Mouse (Mus musculus): ENCODE measurements around the gene 6030458C11Rik.
"Not testable (repeated sequence)": the region's sequence is repeated elsewhere in the genome, so short reads cannot be mapped to it uniquely, and the experiment has no call there.

Gene 6030458C11Rik

DNA sequence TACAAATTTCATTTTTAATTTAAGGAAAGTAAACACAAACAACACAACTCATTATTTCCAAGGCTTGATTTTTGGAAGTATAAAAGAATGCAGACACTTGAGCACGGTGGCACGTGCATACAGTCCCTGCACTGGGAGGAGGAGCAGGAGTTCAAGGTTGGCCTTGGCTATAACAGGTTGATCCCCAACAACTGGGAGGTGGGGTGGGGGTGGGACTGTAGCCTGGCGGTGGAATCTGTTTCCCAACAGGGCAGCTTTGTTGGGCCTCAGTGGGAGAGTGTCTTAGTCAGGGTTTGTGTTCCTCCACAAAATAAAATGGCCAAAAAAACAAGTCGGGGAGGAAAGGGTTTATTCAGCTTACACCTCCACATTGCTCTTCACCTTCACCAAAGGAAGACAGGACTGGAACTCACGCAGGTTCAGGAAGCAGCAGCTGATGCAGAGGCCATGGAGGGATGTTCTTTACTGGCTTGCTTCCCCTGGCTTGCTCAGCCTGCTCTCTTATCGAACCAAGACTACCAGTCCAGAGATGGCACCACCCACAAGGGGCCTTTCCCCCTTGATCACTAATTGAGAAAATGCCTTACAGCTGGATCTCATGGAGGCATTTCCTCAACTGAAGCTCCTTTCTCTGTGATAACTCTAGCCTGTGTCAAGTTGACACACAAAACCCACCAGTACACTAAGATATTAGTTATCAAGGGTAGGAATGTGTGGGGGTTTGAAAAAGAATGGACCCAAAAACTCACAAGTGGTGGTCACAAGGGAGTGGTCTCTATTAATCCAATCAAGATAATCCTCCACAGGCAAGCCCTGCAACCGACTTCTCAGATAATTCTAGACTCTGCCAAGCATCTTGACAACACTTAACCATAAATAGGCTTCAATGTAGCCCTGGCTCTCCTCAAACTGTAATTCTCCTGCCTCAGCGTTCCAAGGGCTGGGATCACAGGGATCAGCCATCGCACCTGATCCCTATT lies 1.7 kb downstream of the 6030458C11Rik start:
- DNase-seq (ENCODE audit: low read depth, low spot score): peak; percentile 35

DNA sequence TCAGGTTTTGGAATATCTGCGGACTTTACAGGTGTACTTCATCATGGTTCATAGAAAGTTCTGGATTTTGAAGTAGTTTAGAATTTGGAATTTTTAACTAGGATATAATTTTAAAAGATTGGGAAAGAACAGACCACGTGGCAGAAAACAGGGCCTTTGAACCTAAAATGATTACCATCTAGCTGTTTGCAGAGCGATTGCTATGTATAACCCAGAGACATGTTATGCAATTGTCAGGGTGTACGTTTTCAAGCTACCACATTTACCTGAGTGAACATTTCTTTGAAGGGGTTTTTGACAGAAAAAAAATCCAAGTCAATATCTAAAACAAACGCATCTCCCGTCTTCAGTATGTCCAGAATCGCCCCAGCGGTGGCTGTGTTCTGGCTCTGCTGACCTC lies 6.9 kb downstream of the 6030458C11Rik start:
- no peak for DNase-seq (ENCODE audit: low read depth, low spot score)

DNA sequence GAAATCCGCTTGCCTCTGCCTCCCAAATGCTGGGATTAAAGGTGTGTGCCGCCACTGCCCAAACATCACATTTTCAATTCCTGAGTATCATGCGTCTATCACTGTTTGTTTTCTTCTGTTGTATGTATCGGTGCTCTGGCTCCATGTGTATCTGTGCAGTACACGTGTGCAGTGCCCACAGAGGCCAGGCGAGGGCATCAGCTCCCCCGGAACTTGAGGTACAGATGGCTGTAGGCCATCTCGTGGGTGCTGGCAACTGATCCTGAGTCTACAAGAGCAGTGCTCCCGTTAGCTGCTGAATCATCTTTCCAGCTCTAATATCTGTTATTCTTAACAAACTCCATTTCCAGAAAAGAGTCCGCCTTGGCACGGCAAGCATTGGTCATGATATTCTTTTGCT lies 11.8 kb downstream of the 6030458C11Rik start:
- DNase-seq (ENCODE audit: low read depth, low spot score): no peak

DNA sequence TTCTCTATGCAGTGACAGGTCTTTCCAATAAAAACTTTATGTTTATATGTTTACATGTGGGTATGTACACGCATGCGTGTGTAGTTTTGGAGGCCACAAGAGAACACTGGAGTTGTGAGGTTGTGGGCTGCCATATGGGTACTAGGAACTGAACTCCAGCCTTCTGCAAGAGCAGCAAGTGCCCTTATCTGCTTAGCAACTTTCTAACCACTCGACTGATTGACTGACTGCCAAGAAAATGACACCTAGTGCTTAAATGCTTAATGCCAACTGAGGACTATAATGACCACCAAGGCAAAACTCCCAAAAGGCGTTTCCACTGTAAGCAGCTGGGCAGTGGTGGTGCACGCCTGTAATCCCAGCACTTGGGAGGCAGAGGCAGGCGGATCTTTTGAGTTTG lies 15.1 kb downstream of the 6030458C11Rik start:
- no peak for DNase-seq (ENCODE audit: low read depth, low spot score)

DNA sequence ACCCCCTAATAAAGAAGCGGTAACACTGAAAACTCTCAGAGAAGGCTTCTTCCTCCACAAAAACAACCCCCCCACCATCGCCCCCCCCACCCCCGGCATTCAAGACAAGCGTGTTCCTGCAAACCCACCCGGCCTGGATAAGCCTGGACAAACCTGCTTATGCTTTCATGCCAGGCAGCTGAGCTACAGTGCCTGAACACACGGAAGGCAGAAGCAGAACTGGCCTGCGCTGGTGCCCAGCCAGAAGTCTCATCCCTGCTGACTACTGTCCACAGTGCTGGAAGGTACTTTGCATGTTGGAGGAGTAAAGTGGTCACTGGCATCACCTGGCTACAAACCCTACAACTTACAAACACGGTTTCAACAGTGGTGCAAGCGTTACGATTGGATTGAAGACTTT lies 17.4 kb downstream of the 6030458C11Rik start:
- no peak for DNase-seq (ENCODE audit: low read depth, low spot score)

DNA sequence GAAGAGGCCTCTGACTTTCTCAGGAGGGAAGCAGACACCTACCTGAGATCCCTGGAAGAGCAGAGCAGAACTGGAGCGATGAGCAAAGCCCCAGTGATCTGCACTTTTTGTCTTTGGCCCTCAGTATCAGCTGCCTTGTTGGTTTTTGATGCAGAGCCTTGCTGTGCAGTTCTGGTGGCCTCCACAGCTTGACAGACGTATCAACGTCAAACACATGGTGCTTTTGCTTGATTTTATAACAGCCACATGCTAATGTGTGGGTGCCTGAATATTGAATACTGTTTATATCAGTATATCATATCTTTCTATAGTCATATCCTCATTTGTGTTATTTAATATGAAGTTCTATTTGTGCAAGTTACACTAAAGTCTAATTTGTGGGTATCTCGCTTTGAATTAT lies 19.4 kb downstream of the 6030458C11Rik start:
- no peak for DNase-seq (ENCODE audit: low read depth, low spot score)

DNA sequence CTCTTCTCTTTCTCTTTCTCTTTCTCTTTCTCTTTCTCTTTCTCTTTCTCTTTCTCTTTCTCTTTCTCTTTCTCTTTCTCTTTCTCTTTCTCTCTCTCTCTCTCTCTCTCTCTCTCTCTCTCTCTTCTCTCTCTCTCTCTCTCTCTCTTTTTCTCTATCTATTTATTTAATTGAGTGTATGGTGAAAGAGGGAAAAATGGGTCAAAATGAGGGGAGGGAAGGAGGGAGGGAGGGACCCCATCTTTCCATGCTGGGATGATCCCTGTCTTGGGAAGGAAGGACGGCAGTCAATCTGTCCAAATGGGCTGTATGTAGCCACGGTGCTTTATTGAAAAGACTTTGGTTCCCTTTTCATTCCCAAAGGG lies 23.3 kb downstream of the 6030458C11Rik start:
- not testable (repeated sequence) for DNase-seq (ENCODE audit: low read depth, low spot score)

DNA sequence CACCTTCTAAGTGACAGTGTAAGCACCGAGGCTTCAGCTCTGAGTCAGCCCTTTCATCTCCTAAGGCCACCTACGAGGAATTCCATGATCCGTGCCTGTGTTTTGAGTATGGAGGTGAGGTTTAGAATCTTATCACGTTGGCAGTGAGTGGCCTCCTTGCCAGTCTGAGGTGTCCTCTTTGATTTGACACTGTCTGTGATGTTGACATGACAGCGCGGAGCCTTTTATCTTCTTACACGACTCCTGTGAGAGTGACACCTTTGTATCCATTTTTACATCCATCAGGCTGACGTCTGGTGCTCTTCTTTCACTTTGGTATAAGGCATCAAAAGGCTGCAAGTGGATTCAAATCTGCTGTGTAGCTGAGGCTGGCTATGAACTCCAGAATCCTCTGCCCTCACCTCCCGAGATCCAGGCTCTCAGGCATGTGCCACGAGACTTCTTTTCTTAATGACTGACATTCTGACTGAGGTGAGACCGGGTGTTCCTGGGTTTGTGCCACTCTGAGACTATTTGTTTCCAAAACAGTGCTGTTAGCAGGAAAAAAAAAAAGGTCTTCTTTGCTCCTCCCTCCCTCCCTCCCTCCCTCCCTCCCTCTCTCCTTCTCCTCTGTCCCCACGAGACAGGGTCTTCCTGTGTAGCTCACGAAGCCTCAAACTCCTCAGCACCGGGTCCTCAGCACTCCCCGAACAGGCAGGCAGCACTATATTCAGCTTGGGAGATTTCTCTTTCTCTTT lies 23.9 kb downstream of the 6030458C11Rik start:
- DNase-seq (ENCODE audit: low read depth, low spot score): no peak

DNA sequence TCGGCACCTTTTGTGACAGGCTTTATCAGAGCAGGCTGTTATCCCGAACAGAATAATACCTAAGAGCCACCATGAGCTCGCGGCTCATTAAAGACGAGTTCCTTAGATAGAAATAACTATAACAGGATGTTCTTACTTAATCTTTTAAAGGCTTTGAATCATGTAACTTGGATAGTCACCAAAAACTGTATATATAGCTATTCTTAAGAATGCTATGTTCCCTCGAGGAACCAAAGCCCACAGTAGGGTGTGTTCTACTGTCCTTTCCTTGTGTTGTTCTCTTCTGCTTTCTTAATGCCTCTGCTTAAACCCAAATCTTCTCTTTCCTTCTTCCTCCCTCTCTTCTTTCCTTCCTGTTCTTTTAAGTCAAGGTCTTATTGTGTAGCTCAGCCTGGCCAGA lies 26.4 kb downstream of the 6030458C11Rik start:
- no peak for DNase-seq (ENCODE audit: low read depth, low spot score)

DNA sequence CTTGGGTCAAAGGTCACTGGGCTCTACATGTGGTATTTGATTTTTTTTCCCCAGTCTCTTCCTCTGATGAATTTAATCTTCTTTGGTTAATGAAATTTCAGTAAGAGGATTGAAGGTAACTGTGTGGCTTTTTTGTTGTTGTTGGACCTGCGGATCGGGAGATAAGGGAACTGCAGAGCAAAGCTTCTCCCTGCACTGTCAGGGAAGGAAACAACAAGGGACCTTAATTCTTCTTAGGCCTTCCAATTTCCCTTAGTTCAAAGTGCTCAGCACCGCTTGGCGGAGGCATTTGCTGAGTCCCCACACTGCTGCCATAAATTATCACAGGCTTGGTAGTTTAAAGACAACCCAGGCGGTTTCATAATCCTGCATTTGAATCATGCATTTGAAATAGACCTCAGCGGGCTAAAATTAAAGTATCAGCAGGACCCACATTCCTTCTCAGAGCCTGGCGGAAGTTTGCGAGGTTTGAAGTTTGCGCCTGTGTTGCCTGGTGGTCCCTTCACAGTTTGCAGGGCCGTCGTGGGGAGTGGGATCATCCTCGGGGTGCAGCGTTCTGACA lies 28.5 kb downstream of the 6030458C11Rik start:
- no peak for DNase-seq (ENCODE audit: low read depth, low spot score)

DNA sequence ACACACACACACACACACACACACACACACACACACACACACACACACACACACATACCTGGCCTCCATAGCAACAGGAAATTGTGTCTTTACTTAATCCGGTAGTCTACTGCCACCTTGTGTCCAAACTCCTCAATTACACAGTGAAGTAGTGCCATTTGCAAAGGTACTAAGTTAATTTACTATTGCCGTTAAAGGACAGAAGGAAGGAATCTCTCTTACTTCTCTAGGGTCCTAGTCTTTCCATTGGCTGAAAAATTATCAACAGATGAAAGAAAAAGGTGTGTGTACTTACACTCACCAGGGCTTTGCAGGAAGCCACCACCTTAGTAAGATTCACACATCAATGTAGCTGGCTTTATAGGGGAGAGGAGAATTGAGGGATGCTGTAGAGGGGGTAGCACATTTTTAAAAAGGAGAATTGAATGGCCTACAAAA lies 29.0 kb downstream of the 6030458C11Rik start:
- DNase-seq (ENCODE audit: low read depth, low spot score): peak; percentile 58

DNA sequence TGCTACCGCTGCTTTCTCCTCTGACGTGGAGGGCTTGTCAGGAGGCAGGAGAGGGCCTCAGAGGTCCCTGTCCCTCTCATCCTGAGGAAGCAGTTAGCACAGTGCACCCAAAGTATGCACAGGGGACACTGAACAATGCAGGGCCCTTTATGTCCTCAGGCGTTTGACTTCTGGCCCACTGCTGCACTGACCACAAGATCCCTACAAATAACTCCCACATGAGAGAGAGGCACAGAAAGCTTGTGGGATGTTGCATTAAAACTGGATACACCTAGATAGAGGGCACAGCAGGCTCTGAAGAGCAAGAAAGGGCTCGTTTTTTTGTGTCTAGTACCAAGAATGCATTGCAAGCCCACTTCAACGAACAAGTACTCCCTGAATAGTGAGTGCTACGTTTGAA lies 30.1 kb downstream of the 6030458C11Rik start:
- no peak for DNase-seq (ENCODE audit: low read depth, low spot score)

DNA sequence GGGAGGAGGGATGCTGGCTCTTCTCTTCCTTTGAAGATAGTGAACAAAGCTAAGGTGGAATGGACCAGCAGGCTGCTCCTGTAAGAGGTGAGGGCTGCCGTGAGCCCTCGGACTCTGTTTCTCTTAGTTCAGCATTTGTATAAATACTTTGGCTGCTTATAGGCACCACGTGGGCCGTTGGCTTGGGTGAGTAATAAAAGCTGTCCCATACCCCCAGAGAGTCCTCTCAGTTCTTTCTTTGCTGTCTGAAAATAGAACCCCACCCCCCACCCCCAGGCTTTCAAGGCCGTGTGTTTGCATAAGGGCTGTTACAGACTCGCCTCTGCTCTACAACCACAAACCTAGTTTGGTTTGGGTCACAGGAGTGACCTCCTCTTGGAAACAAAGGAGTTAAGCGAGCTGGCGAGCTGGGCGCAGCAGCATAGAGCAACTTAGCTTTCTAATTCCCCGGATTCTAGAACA lies 35.0 kb downstream of the 6030458C11Rik start:
- DNase-seq (ENCODE audit: low read depth, low spot score): no peak

DNA sequence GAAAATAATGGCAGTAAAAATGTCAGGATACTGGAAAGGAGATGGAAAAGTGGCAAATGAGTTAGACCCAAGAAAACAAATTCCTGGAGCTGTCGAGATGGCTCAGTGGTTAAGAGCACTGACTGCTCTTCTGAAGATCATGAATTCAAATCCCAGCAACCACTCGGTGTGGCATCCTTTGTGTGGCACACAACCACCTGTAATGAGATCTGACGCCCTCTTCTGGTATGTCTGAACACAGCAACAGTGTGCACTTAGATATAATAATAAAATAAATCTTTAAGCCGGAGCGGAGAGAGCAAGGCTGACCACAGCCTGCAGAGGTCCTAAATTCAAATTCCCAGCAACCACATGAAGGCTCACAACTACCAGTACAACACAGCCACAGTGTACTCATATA lies 35.9 kb downstream of the 6030458C11Rik start:
- DNase-seq (ENCODE audit: low read depth, low spot score): no peak

DNA sequence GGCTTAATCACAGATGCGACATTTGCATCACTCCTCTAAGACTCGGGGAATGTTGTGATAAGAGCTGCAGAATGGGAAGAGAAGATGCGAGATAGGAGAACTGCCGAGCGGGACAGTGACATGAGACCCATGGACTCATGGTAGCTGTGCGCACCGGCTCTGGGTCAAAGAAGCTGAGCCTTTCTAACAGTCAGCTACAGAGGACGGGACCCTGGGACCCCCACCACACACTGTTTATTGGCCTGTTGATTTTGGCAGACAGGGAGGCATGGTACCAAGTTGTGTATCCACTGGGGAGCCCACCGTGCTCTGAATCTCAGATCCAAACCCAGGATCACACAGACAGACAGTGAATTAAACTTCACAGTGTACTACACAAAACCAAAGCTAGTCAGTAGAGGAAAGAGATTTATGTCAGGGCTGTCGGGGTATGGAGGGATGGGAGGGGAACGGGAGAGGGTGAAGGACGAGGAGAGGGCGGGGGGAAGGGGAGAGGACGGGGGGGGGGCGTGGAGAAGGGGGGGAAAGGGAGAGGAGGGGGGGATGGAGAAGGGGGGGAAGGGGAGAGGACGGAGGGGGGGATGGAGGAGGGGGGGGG lies 42.6 kb downstream of the 6030458C11Rik start:
- no peak for DNase-seq (ENCODE audit: low read depth, low spot score)

DNA sequence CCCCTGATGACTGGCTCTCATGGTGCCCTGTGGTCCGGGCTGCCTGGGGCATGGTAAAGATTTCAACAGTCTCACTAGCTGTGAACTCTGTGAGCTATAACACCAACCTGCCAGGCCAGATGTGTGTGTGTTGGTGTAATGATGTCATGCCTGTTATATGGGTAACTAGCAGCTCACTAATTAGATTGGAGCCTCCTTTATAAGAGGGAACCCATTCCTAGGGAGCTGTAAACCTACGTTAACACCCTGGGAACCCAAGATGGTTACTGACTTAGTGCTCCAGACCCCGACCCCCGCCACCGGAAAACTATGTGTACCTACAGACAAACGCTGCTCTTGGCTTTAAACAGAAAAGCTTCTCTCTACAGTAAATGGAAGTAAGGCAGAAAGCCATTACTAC lies 43.2 kb downstream of the 6030458C11Rik start:
- no peak for DNase-seq (ENCODE audit: low read depth, low spot score)

DNA sequence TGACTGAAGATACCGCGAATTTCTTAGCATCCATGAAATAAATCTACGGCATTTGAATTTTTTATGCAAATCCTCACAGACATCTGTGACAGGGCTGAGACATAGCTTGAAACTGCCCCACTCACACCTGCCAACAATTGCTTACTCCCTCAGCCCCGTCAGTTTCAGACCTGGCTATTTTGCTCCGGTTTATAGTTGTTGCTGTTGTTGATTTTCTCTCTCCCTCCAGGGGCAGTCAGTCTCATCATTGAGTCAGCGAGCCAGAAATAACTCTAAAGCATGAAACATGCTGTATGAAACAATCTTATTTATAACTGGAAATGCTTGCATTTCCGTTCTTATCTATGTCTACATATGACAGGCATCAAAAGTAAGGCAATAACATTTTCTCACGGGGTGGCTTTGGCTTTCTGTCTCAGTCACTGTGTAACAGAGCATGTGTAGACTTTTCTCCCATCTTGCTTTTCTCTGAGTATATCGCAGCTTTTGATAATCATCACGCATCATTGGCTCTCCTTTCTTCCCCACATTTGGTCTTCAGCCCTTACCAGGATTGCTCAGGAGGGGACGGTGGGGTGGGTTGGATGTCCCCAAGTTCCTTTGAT lies 50.2 kb downstream of the 6030458C11Rik start:
- no peak for DNase-seq (ENCODE audit: low read depth, low spot score)

DNA sequence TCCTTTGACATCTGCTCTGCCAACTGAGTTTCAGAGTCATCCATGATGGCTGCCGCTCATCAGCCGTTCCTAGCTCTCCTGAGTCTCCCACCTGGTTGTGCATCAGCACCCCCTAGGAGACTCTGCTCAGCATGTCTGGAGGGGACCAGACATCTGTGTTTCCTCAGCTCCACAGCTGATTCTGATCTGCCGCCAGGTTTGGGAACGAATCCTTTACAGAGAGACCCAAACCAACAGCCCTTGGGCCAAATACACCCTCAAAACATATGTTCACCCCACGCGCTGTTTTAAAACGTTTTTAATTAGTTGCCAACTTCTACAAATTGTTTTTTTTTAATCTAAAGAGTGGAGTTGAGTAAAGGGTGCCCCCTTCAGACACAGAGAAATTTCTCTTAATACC lies 53.5 kb downstream of the 6030458C11Rik start:
- no peak for DNase-seq (ENCODE audit: low read depth, low spot score)

DNA sequence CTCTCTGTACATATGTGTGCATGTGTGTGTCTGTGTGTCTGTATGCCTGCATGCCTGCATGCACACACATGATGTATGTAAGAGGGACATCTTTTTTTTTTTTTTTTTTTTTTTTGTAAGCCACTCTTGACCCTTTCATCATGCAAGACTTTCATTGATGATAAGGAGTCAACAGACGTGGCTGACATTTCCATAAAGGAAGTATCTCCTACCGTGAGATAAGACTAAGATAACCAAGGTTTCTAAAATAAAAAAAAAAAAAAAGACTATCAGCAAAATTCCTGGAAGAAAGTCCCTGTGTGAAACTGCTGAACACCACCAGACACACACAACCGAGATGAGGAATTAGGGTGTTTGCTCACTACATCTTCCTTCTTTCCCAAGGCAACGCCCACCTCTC lies 57.6 kb downstream of the 6030458C11Rik start:
- no peak for DNase-seq (ENCODE audit: low read depth, low spot score)

DNA sequence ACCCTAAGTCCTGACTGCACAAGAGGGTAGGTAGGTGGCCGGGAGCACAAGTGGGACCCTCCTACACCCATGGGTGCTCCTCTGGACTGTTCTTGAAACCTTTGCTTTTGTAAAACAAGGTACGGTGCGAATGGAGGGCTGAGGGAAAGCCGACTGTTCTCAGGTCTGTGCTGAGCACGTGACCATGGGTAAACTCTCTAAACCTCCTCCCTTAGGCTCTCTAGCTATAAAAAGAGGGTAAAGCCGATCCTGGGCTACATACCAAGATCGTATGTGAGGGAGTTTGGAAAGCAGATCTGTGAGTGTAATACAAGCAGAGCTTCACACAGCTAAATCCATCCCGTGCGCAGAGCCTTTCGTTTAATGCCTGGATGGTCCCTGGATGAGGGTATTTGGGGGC lies 61.3 kb downstream of the 6030458C11Rik start:
- no peak for DNase-seq (ENCODE audit: low read depth, low spot score)

DNA sequence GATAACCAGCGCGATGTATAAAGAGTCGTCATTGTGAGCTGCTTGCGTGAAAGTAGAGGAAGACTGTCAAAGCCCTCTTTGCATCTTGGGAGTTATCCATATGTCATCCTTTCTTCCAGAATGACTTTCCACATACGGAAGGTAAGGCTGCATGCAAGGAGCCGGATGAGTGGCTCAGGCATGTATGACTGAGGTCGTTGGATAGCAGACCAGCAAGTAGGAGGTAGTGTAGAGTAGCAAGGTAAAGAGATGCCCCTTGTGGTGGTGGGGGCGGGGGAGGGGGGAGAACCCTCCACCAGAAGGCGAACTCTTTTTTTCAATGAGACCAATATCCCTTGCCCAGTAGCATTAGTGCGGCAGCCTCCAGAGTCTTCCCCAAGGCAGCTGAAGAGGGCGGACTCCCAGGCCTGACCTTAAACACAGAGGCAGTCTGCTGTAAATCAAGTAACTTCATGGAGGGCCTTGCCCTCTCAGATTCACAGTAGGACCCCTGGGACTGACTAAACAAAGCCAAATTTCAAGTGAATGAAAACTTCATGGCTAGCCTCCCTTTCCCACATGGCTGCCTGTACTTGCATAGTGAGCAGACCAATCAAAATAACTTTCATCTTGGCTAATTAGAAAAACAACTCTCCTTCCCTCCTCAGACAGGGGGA lies 62.1 kb downstream of the 6030458C11Rik start:
- DNase-seq (ENCODE audit: low read depth, low spot score): no peak
